Mouse (Mus musculus) hindbrain, embryonic 11.5 days (tissue): ENCODE results near the gene Arfgap2. TPM values are rescaled to one million over a fixed set of nuclear protein-coding genes. Genes with fewer than 3 reads are reported as not detected.

Experiments
- ATAC-seq: fragments of 200-750 bp; cut with Nextera tagmentation; 2 replicates; pipeline ENCODE4 v1.8.0; 2017; ENCODE audit warnings: mild to moderate bottlenecking, moderate TSS enrichment, moderate library complexity; ENCODE audit not compliant: low FRiP score
- DNase-seq: peaks from one replicate; pipeline ENCODE4 v3.0.0-alpha.2; 2015; ENCODE audit warnings: low spot score
- H3K27ac ChIP-seq: fragments of 300-500 bp; sonication (generic); 2 replicates; pipeline ENCODE4 v1.5.1; 2014; ENCODE audit warnings: mild to moderate bottlenecking, low read depth, low read length
- H3K27me3 ChIP-seq: fragments of 300-500 bp; sonication (generic); 2 replicates; pipeline ENCODE4 v1.6.1; 2014; ENCODE audit warnings: mild to moderate bottlenecking, low read length, moderate library complexity, mixed read lengths; ENCODE audit not compliant: control insufficient read depth, insufficient read depth
- H3K36me3 ChIP-seq: fragments of 300-500 bp; sonication (generic); 2 replicates; pipeline ENCODE4 v1.6.1; 2014; ENCODE audit warnings: mild to moderate bottlenecking, low read length, moderate library complexity, mixed read lengths; ENCODE audit not compliant: control insufficient read depth, insufficient read depth
- H3K4me1 ChIP-seq: fragments of 300-500 bp; sonication (generic); replicated peaks from 2 replicates; pipeline ENCODE4 v1.6.1; 2014; ENCODE audit warnings: low read length, mixed read lengths; ENCODE audit not compliant: control insufficient read depth, insufficient read depth
- H3K4me2 ChIP-seq: fragments of 300-500 bp; sonication (generic); replicated peaks from 2 replicates; pipeline ENCODE4 v1.6.1; 2014; ENCODE audit warnings: mild to moderate bottlenecking, low read depth, low read length
- H3K4me3 ChIP-seq: fragments of 300-500 bp; sonication (generic); 2 replicates; pipeline ENCODE4 v1.5.1; 2014; ENCODE audit warnings: low read depth, low read length
- H3K9ac ChIP-seq: fragments of 300-500 bp; sonication (generic); 2 replicates; pipeline ENCODE4 v1.6.1; 2014; ENCODE audit warnings: low read depth, low read length
- H3K9me3 ChIP-seq: fragments of 300-500 bp; sonication (generic); 2 replicates; pipeline ENCODE4 v1.6.1; 2016; ENCODE audit warnings: low read length; ENCODE audit not compliant: control insufficient read depth
- WGBS: fragments of 180-500 bp; shearing (Covaris S2); extraction: QIAGEN DNeasy Blood & Tissue Kit; methylation state at CpG from one replicate; pipeline ENCODE4 v1.1.7; 2014; 5-methylcytosine and 5-hydroxymethylcytosine counted together
- polyA plus RNA-seq: library from polyadenylated mRNA; unstranded; fragments of >200 nt; fragmentation: Nextera tagmentation; extraction: Ambion mirVana; gene quantifications from 2 replicates; pipeline ENCODE4 v1.2.1, GENCODE M21; 2014

Gene Arfgap2
- polyA plus RNA-seq, 1 experiment from 2014 or later = 66.1 TPM

DNA sequence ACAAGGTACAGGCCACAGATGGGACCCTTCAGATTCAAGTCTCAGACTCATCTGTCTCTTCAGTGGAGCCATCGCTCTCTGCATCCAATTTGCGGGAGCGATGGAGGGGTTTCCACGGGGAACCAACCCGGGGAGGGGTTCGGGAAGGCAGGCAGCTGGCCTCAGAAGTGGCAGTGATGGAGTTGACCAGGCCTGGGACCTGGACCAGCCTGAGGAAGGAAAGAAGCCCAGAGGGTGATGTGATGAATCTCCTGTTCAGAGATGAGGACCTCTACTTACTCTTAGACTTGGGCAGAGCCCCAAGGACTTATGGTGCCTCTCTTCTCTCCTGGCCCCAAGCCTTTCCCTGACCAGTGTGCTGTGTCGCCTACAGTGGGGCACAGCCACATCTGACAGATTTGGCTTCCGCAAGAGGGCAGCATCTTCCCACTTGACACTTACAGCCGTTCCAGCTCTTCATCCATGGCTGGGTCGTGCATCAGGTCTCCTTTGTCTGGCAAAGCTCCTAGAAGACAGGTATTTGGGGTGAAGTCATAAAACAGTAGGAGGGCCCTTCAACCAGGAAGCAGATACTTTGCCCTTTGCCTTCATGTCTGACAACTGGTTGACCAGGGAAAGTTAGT lies 14.1 kb downstream of the Arfgap2 start:
- no peak overlapping the region for H3K4me3 ChIP-seq
- H3K4me1 ChIP-seq = no peaks in the 10 kb centered on the region
- H3K36me3 ChIP-seq = peaks cover 8% of the 10 kb centered on the region; the same call in 1 of the 2 replicates
- H3K9ac ChIP-seq = no peak overlapping the region
- 39% methylated on average over 10 of the region's 10 CpGs for WGBS
- ATAC-seq (peak; percentile 73), DNase-seq (peak; percentile 77)
- H3K4me2 ChIP-seq = no peak overlapping the region
- H3K27ac ChIP-seq = no peak overlapping the region
- no peaks in the 10 kb centered on the region for H3K27me3 ChIP-seq
- H3K9me3 ChIP-seq = no peaks in the 10 kb centered on the region

GRCm38 (mm10) chr2:91279372-91279755 lies 14.6 kb downstream of the Arfgap2 start:
- Histone ChIP-seq H3K9me3 (no peaks in the 10 kb centered on the region), H3K4me2 (no peak overlapping the region), H3K9ac (no peak overlapping the region), H3K36me3 (peaks cover 6% of the 10 kb centered on the region; the same call in 1 of the 2 replicates), H3K4me3 (no peak overlapping the region), H3K27ac (no peak overlapping the region), H3K27me3 (no peaks in the 10 kb centered on the region), H3K4me1 (no peaks in the 10 kb centered on the region)
- DNase-seq = no peak
- ATAC-seq = peak; percentile 45; the same call in 1 of the 2 replicates
- WGBS = 88% methylated on average over 2 of the region's 2 CpGs

- H3K36me3 ChIP-seq = no peaks in the 10 kb centered on the region
- H3K4me3 ChIP-seq = no peak overlapping the region
- ATAC-seq = 0 out of 2 replicates have a peak, but pooled peaks have one; percentile 15
- 60% methylated on average over 5 of the region's 5 CpGs for WGBS
- H3K4me2 ChIP-seq = no peak overlapping the region
- no peaks in the 10 kb centered on the region for H3K4me1 ChIP-seq
- no peak overlapping the region for H3K9ac ChIP-seq
- no peaks in the 10 kb centered on the region for H3K9me3 ChIP-seq
- DNase-seq = no peak
- H3K27ac ChIP-seq = no peak overlapping the region
- no peaks in the 10 kb centered on the region for H3K27me3 ChIP-seq
Measured at GRCm38 (mm10) chr2:91281366-91281765, 16.6 kb downstream of the Arfgap2 start.

DNA sequence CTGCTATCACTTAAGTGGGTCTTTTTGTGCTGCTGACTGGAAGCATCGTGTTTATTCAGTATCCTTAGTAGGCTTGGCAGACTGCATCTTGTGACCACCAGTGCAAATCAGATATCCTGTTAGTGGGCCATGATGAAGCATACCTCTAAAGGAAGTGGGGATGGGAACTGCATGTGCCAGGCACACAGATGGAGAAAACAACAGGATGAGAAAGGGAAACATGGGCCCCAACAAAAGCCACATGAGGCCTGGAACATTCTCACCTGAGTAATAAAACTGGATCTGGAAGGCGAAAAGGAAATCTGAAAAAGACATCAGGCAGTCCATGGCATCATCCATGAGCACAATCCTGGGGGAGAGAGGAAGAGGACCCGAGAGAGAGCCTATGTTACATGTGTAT lies 19.2 kb downstream of the Arfgap2 start:
- Histone ChIP-seq H3K27me3 (no peaks in the 10 kb centered on the region), H3K36me3 (no peaks in the 10 kb centered on the region), H3K27ac (no peak overlapping the region), H3K4me1 (no peaks in the 10 kb centered on the region), H3K4me3 (no peak overlapping the region), H3K9ac (no peak overlapping the region), H3K9me3 (no peaks in the 10 kb centered on the region), H3K4me2 (no peak overlapping the region)
- DNase-seq (no peak), ATAC-seq (no peak)
- WGBS = 84% methylated on average over 3 of the region's 3 CpGs

DNA sequence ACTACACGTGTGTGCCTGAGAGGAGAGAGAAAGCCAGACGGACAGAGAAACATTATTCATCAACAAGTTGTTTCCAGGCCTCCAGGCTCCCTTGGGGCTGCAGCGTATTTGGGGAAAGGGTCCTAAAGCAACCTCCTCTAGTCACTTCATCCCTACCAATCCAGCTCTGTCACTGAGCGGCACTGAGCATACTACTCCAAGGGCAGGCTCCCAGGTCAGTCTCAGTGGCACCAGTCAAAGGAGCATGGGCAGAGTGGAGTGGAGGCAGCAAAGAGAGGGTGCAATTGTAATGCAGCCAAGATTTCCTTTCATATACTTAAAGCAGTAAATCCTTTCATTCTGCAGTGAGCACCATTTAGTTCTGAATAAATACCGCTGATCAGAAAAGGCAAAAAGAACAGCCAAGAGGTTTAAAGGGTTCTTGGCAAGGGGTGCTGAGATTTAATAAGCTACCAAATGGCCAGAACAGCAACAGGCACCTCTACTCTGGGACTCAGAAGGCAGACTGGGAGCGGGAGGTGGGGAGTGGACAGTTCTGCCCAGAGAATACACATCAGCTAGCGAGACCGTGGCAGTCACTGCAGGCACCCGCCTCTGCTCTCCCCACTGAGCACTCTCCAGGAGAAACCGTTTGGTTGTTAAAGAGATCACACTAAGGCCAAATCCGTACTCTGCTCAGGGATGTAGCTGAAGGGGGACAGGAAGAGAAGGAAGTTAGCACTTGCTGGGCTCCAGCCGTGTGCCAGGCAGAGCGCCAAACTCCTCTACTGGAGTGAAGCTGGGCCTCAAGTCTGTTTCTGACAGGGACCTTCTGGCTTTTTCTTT lies 19.8 kb downstream of the Arfgap2 start:
- ATAC-seq (no peak), DNase-seq (no peak)
- Histone ChIP-seq H3K4me2 (no peak overlapping the region), H3K9me3 (no peaks in the 10 kb centered on the region), H3K4me1 (no peaks in the 10 kb centered on the region), H3K4me3 (no peak overlapping the region), H3K36me3 (no peaks in the 10 kb centered on the region), H3K27me3 (no peaks in the 10 kb centered on the region), H3K9ac (no peak overlapping the region), H3K27ac (no peak overlapping the region)
- WGBS = 70% methylated on average over 13 of the region's 13 CpGs

DNA sequence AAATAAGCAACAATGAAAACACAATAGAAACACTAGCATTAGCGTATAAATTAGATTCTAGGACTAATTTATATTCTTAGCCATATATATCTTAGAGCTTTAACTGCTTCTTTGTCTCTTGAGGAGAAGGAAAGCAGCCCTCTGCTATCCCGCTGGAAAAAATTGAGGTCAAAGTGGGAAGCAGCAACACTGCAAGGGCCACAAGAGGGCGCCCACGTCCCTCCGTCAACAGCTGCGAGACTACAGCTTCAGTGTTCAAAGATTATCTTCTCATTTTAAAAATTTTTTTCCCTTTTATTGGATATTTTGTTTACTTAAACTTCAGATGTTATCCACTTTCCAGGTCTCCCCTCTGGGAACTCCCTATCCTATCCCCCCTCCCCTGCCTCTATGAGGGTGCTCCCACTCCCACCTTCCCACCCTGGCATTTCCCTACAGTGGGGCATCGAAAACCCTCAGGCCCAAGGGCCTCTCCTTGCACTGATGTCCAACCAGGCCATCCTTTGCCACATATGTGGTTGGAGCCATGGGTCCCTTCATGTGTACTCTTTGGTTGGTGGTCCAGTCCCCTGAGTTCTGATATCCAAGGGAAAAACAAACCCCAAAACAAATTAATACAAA lies 21.2 kb downstream of the Arfgap2 start:
- H3K9me3 ChIP-seq = no peaks in the 10 kb centered on the region
- 15% methylated on average over 7 of the region's 7 CpGs for WGBS
- no peaks in the 10 kb centered on the region for H3K27me3 ChIP-seq
- no peak overlapping the region for H3K4me3 ChIP-seq
- H3K4me1 ChIP-seq = no peaks in the 10 kb centered on the region
- H3K4me2 ChIP-seq = no peak overlapping the region
- DNase-seq (peak; percentile 88), ATAC-seq (peak; percentile 53; the same call in 1 of the 2 replicates)
- no peak overlapping the region for H3K9ac ChIP-seq
- H3K27ac ChIP-seq = no peak overlapping the region
- H3K36me3 ChIP-seq = no peaks in the 10 kb centered on the region

- no peak for ATAC-seq
- H3K36me3 ChIP-seq = no peaks in the 10 kb centered on the region
- H3K9me3 ChIP-seq = no peaks in the 10 kb centered on the region
- no peaks in the 10 kb centered on the region for H3K4me1 ChIP-seq
- no peak overlapping the region for H3K4me3 ChIP-seq
- no peak overlapping the region for H3K27ac ChIP-seq
- no peak overlapping the region for H3K9ac ChIP-seq
- H3K27me3 ChIP-seq = no peaks in the 10 kb centered on the region
- 83% methylated on average over 6 of the region's 6 CpGs for WGBS
- no peak overlapping the region for H3K4me2 ChIP-seq
- no peak for DNase-seq
Measured at GRCm38 (mm10) chr2:91287563-91287962, 22.8 kb downstream of the Arfgap2 start.

GRCm38 (mm10) chr2:91291197-91292007 lies 26.6 kb downstream of the Arfgap2 start:
- H3K4me2 ChIP-seq = no peak overlapping the region
- no peak overlapping the region for H3K9ac ChIP-seq
- H3K27ac ChIP-seq = no peak overlapping the region
- no peaks in the 10 kb centered on the region for H3K27me3 ChIP-seq
- DNase-seq = no peak
- H3K4me3 ChIP-seq = no peak overlapping the region
- WGBS = 71% methylated on average over 12 of the region's 12 CpGs
- no peaks in the 10 kb centered on the region for H3K9me3 ChIP-seq
- H3K4me1 ChIP-seq = no peaks in the 10 kb centered on the region
- no peak for ATAC-seq
- no peaks in the 10 kb centered on the region for H3K36me3 ChIP-seq
